In the genomic region with DNA sequence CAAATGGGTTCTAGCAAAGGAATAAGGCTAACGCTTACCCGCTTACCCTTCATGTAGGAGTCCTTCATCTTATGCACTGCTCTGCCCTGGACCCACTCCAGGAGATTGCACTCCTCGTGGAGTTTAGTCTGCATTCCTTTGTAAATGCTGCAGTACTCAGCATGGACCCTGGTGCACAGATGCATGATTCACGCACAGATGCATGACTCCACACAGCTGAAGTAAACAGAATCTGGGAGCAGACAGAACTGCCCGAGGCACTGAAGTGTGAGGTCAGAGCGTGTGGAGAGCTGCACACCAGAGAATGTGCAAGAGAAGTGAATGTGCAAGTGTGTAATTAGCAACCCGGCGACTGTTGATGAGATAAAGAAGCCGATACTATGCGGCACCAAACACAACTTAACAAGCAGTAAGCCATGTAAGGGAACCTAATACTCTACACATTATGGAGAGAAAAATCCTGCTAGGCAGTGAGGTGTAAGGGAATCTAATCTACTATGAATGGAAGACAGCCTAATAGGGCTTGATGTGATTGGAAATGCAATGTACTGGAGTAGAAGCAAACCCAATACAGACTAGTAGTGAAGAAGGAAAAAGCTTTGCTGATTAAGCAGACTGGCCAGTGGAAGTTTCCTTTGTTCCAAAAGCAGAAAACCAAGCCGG, we compare ENCODE assay signal across 11 mouse cellular contexts. TPM values are rescaled to one million over a fixed set of nuclear protein-coding genes. Genes with fewer than 3 reads are reported as not detected.
A peak's percentile ranks its signal among the peaks of the same experiment; 100 is the strongest.
DNase-seq lines count a peak whose midpoint lies in the region; ATAC-seq and TF ChIP-seq lines count a peak whose summit lies in the region.
"Had no signal": no experiment of that assay in that cellular context is flagged by ENCODE, and none has a peak within 500 bp of the region (broad histone marks: within the 10 kb centered on the region; RNA-seq: fewer than 3 reads in every experiment).

No protein-coding gene starts in this region.

- no peaks in the 10 kb centered on the region for H3K9me3 ChIP-seq in embryonic facial prominence, embryonic 15.5 days (replicated peaks)
- H3K9me3 ChIP-seq in limb, embryonic 11.5 days (ENCODE audit: control insufficient read depth, low read length): no peaks in the 10 kb centered on the region
- H3K9me3 ChIP-seq: neural tube, embryonic 13.5 days had no signal

- H3K9ac ChIP-seq in embryonic facial prominence, embryonic 15.5 days: no peak overlapping the region
- H3K9ac ChIP-seq in limb, embryonic 11.5 days (ENCODE audit: low read length): no peak overlapping the region
- H3K9ac ChIP-seq: liver, embryonic 14.5 days; neural tube, embryonic 13.5 days had no signal

- DNase-seq in kidney, postnatal 4 days: peak; percentile 12 to 31
- no peak for DNase-seq in kidney, adult 9 months
- DNase-seq in Patski (ENCODE audit: low read depth, low spot score): peak; percentile 56
- DNase-seq in limb, embryonic 11.5 days (ENCODE audit: low spot score): peak; percentile 25
- no peak for DNase-seq in layer of hippocampus, postnatal 36 days
- no peak for DNase-seq in gastrocnemius, postnatal 36 days
- DNase-seq: cerebellum, adult 8-10 months; thymus, adult 2 months had no signal

- 0 out of 2 replicates have a peak, but pooled peaks cover 5% of the 10 kb centered on the region for H3K4me1 ChIP-seq in embryonic facial prominence, embryonic 15.5 days
- H3K4me1 ChIP-seq in limb, embryonic 11.5 days (ENCODE audit: control insufficient read depth, insufficient read depth, low read length): no peaks in the 10 kb centered on the region

- CTCF ChIA-PET in Patski (lab: Charles Lee): interaction anchor here (1.9 kb wide), 1 partner anchor 10 kb away, joined by 7 read pairs; no protein-coding TSS in a partner anchor

- intact Hi-C loops in gastrocnemius, postnatal 36 days (cut with DNase I): no loop called here

- no peak overlapping the region for H3K4me2 ChIP-seq in embryonic facial prominence, embryonic 15.5 days (replicated peaks)
- H3K4me2 ChIP-seq in limb, embryonic 11.5 days (ENCODE audit: low read depth, severe bottlenecking): no peak overlapping the region
- H3K4me2 ChIP-seq: neural tube, embryonic 13.5 days had no signal

- POLR2A ChIA-PET in Patski (lab: Charles Lee): no interaction called here

- ATAC-seq in Patski: peak; percentile 91
- ATAC-seq in embryonic facial prominence, embryonic 15.5 days (ENCODE audit: insufficient number of reproducible peaks, low FRiP score, low TSS enrichment, low read depth): peak; percentile 54; the same call in 1 of the 2 replicates
- ATAC-seq in limb, embryonic 11.5 days (ENCODE audit: insufficient number of reproducible peaks, low FRiP score, low TSS enrichment, low read depth): peak; percentile 17; the same call in 1 of the 2 replicates

- H3K27me3 ChIP-seq in Patski: peaks cover 15% of the 10 kb centered on the region
- no peaks in the 10 kb centered on the region; the same call in 1 of the 2 replicates for H3K27me3 ChIP-seq in embryonic facial prominence, embryonic 15.5 days
- H3K27me3 ChIP-seq in limb, embryonic 11.5 days (ENCODE audit: control insufficient read depth, insufficient read depth, low read length): no peaks in the 10 kb centered on the region

- H3K27ac ChIP-seq in embryonic facial prominence, embryonic 15.5 days (replicated peaks): no peak overlapping the region
- no peak overlapping the region for H3K27ac ChIP-seq in limb, embryonic 11.5 days (replicated peaks; ENCODE audit: low read depth, low read length)
- H3K27ac ChIP-seq: liver, embryonic 14.5 days; neural tube, embryonic 13.5 days had no signal

- 36% methylated on average over 11 of the region's 11 CpGs for WGBS in embryonic facial prominence, embryonic 15.5 days
- WGBS in limb, embryonic 11.5 days: 49% methylated on average over 11 of the region's 11 CpGs

- no peak overlapping the region for H3K4me3 ChIP-seq in embryonic facial prominence, embryonic 15.5 days (replicated peaks)
- no peak overlapping the region for H3K4me3 ChIP-seq in limb, embryonic 11.5 days (ENCODE audit: low read depth, low read length)
- H3K4me3 ChIP-seq: neural tube, embryonic 13.5 days had no signal

- no peaks in the 10 kb centered on the region for H3K36me3 ChIP-seq in embryonic facial prominence, embryonic 15.5 days
- H3K36me3 ChIP-seq in limb, embryonic 11.5 days (ENCODE audit: control insufficient read depth, insufficient read depth, low read length): no peaks in the 10 kb centered on the region
- H3K36me3 ChIP-seq: neural tube, embryonic 13.5 days had no signal

- in situ Hi-C loops in Patski (cut with MboI; ENCODE audit: low pct_unique_long_range_greater_than_20kb): no loop called here

- no peak for TF ChIP-seq CTCF in Patski (IDR thresholded peaks at IDR 0.05)

RNA-seq across cellular contexts. Expression of a gene that starts 32.8 kb away (rescaled TPM):
- 2.9 TPM for polyA plus RNA-seq in Patski (2021)
- polyA plus RNA-seq in embryonic facial prominence, embryonic 15.5 days (2015; fragmentation: Nextera tagmentation; extraction: Ambion mirVana): 4.6 and 4.8 TPM in 2 replicates
- polyA plus RNA-seq in limb, embryonic 11.5 days (2014; fragmentation: Nextera tagmentation; extraction: Ambion mirVana): 2.5 and 2.8 TPM in 2 replicates
- total RNA-seq in layer of hippocampus, postnatal 36 days (2021): 10 to 100 TPM; 72.1 to 84.0 TPM
- total RNA-seq in gastrocnemius, postnatal 36 days (2021): 1 to 10 TPM; 2.8 to 3.5 TPM

Comparison
In these comparisons a context has a peak if more than half of its experiments do, and no peak if none do; other contexts are left out.
1. DNase-seq: peak in kidney, postnatal 4 days (2 of 2), Patski (single experiment) and limb, embryonic 11.5 days (single experiment); none in kidney, adult 9 months (single experiment), layer of hippocampus, postnatal 36 days (0 of 2) and gastrocnemius, postnatal 36 days (0 of 2).
2. ATAC-seq: peak in every context shown above with its lines; median percentile 91 in Patski; 54 in embryonic facial prominence, embryonic 15.5 days; 17 in limb, embryonic 11.5 days.